Mouse (Mus musculus): ENCODE data around the gene Mtnr1b.

- TF ChIP-seq GATA1 (IDR thresholded peaks at IDR 0.05; ENCODE audit: borderline replicate concordance, low read length) (no peak), FLI1 (IDR thresholded peaks at IDR 0.05; ENCODE audit: low read length) (no peak)
Observed at GRCm38 (mm10) chr9:15850749-15851148, 23.6 kb downstream of the Mtnr1b start.
